Mouse (Mus musculus) olfactory bulb, adult 2 months (tissue): ENCODE results near the gene Sec63. TPM values are rescaled to one million over a fixed set of nuclear protein-coding genes. Genes with fewer than 3 reads are reported as not detected.

Source experiments
- H3K27ac ChIP-seq: fragments of 200-500 bp; 2 replicates; pipeline ENCODE4 v1.5.1; 2012; ENCODE audit warnings: low read depth, low read length; ENCODE audit not compliant: insufficient read depth
- H3K4me1 ChIP-seq: fragments of 200-500 bp; 2 replicates; pipeline ENCODE4 v1.6.1; 2012; ENCODE audit warnings: low read length; ENCODE audit not compliant: control insufficient read depth, insufficient read depth
- H3K4me3 ChIP-seq: fragments of 200-500 bp; 2 replicates; pipeline ENCODE4 v1.5.1; 2012; ENCODE audit warnings: mild to moderate bottlenecking, low read depth, low read length, moderate library complexity; ENCODE audit not compliant: insufficient read depth
- CTCF ChIP-seq: fragments of 200-500 bp; IDR thresholded peaks from 2 replicates; pipeline ENCODE4 v1.5.1; 2012; ENCODE audit warnings: low read depth, mild to moderate bottlenecking, low read length, moderate library complexity; ENCODE audit not compliant: insufficient read depth
- POLR2A ChIP-seq: fragments of 200-500 bp; IDR thresholded peaks from 2 replicates; pipeline ENCODE4 v1.6.1; 2012; ENCODE audit warnings: mild to moderate bottlenecking, low read depth, low read length, moderate library complexity; ENCODE audit not compliant: insufficient read depth
- WGBS: fragments of 180-500 bp; shearing (Covaris S2); methylation state at CpG from one replicate; pipeline ENCODE4 v1.1.7; 2018; 5-methylcytosine and 5-hydroxymethylcytosine counted together
- polyA plus RNA-seq: library from polyadenylated mRNA; stranded (reverse); fragments of >200 nt; gene quantifications from 2 replicates; pipeline ENCODE4 v1.2.4, GENCODE M21; 2012; ENCODE audit warnings: low replicate concordance; ENCODE audit not compliant: missing spikeins, insufficient read depth, insufficient read length

Sec63 gene
- not detected in 2 replicates for polyA plus RNA-seq

- TF ChIP-seq POLR2A (peak; percentile 40), CTCF (no peak)
- under 1% methylated on average over 75 of the region's 81 CpGs for whole genome bisulfite sequencing
- H3K4me1 ChIP-seq = peaks cover 6% of the 10 kb centered on the region
- peak within 1 kb of the TSS; percentile 87 for H3K4me3 ChIP-seq
- H3K27ac ChIP-seq = peak within 1 kb of the TSS; percentile 57
These were observed at the start of gene Sec63 for GRCm38 (mm10) chr10:42760999-42761900. Sec63 (plus strand) TSS chr10:42761496.

GRCm38 (mm10) chr10:42714676-42715075, 46.6 kb upstream of the Sec63 start:
- Histone ChIP-seq H3K4me1 (peaks cover 6% of the 10 kb centered on the region; the same call in 1 of the 2 replicates), H3K4me3 (no peak overlapping the region), H3K27ac (no peak overlapping the region)
- WGBS = 27% methylated on average over 9 of the region's 9 CpGs
- TF ChIP-seq POLR2A (no peak), CTCF (no peak)

- Histone ChIP-seq H3K4me3 (no peak overlapping the region), H3K4me1 (peaks cover 6% of the 10 kb centered on the region; the same call in 1 of the 2 replicates), H3K27ac (no peak overlapping the region)
- no peak for TF ChIP-seq CTCF
- no peak for TF ChIP-seq POLR2A
- 23% methylated on average over 19 of the region's 19 CpGs for WGBS
These were observed 45.8 kb upstream of the Sec63 start for GRCm38 (mm10) chr10:42715366-42716035.

- H3K27ac ChIP-seq = no peak overlapping the region
- no peak overlapping the region for H3K4me3 ChIP-seq
- TF ChIP-seq POLR2A (no peak), CTCF (no peak)
- 96% methylated on average over 5 of the region's 5 CpGs for WGBS
- H3K4me1 ChIP-seq = no peaks in the 10 kb centered on the region
These were observed 39.2 kb upstream of the Sec63 start for GRCm38 (mm10) chr10:42722116-42722515.

- no peak overlapping the region for H3K27ac ChIP-seq
- H3K4me3 ChIP-seq = no peak overlapping the region
- 70% methylated on average over 13 of the region's 13 CpGs for WGBS
- no peaks in the 10 kb centered on the region for H3K4me1 ChIP-seq
- TF ChIP-seq POLR2A = no peak
- no peak for TF ChIP-seq CTCF
These were observed 37.7 kb upstream of the Sec63 start for GRCm38 (mm10) chr10:42723275-42724232.

GRCm38 (mm10) chr10:42729607-42730006, 31.7 kb upstream of the Sec63 start:
- Histone ChIP-seq H3K4me1 (no peaks in the 10 kb centered on the region), H3K4me3 (no peak overlapping the region), H3K27ac (no peak overlapping the region)
- no peak for TF ChIP-seq CTCF
- no peak for TF ChIP-seq POLR2A
- WGBS = 52% methylated on average over 2 of the region's 2 CpGs

- 59% methylated on average over 5 of the region's 5 CpGs for WGBS
- no peak for TF ChIP-seq CTCF
- Histone ChIP-seq H3K4me1 (0 out of 2 replicates have a peak, but pooled peaks cover 2% of the 10 kb centered on the region), H3K4me3 (no peak overlapping the region), H3K27ac (no peak overlapping the region)
These were observed 26.7 kb upstream of the Sec63 start for GRCm38 (mm10) chr10:42734546-42735060.

GRCm38 (mm10) chr10:42751813-42752212, 9.5 kb upstream of the Sec63 start:
- 56% methylated on average over 10 of the region's 10 CpGs for WGBS
- TF ChIP-seq CTCF (no peak), POLR2A (no peak)
- H3K27ac ChIP-seq = no peak overlapping the region

More at GRCm38 (mm10) chr10:42751813-42752212, 9.5 kb upstream of the Sec63 start:
- no peak overlapping the region for H3K4me3 ChIP-seq
- H3K4me1 ChIP-seq = no peaks in the 10 kb centered on the region
